Mouse (Mus musculus) MEL (cell line): ENCODE data around the gene Ptgds. TPM values are rescaled to one million over a fixed set of nuclear protein-coding genes. Genes with fewer than 3 reads are reported as not detected.

Experiments used
- DNase-seq: peaks from one replicate; pipeline ENCODE4 v3.0.0; 2011; ENCODE audit warnings: low read depth, low spot score
- H3K27ac ChIP-seq: 2 replicates; pipeline ENCODE4 v1.5.1; 2012; ENCODE audit warnings: low read depth, mild to moderate bottlenecking, control low read depth, low read length, moderate library complexity; ENCODE audit not compliant: control insufficient read depth
- H3K27me3 ChIP-seq, 2 experiments: fragments of 150-350 bp in 1 of 2; sonication (generic) in 1 of 2; 2 replicates each; pipeline ENCODE4 v1.6.1; 2012; ENCODE audit warnings: low read length in 2 of 2, mild to moderate bottlenecking in 2 of 2, improper control_type of control experiment in 1 of 2, moderate library complexity in 1 of 2; ENCODE audit not compliant: insufficient read depth in 2 of 2, control insufficient read depth in 1 of 2
- H3K36me3 ChIP-seq, 2 experiments: 2 replicates each; pipeline ENCODE4 v1.6.1; 2012 to 2014; ENCODE audit warnings: low read length in 2 of 2, improper control_type of control experiment in 1 of 2, inconsistent platforms in 1 of 2, mild to moderate bottlenecking in 1 of 2; ENCODE audit not compliant: insufficient read depth in 2 of 2, control insufficient read depth in 1 of 2
- H3K4me1 ChIP-seq, 2 experiments: fragments of 150-350 bp in 1 of 2; sonication (generic) in 1 of 2; 2 replicates each; pipeline ENCODE4 v1.6.1; 2012; ENCODE audit warnings: low read length in 2 of 2, improper control_type of control experiment in 1 of 2, mild to moderate bottlenecking in 1 of 2; ENCODE audit not compliant: insufficient read depth in 2 of 2, control insufficient read depth in 1 of 2
- H3K4me3 ChIP-seq, 2 experiments: fragments of 150-350 bp in 1 of 2; sonication (generic) in 1 of 2; 2 replicates each; pipeline ENCODE4 v1.5.1; 2012; ENCODE audit warnings: low read depth in 2 of 2, low read length in 2 of 2, mild to moderate bottlenecking in 2 of 2, moderate library complexity in 2 of 2, control low read depth in 1 of 2, improper control_type of control experiment in 1 of 2; ENCODE audit not compliant: control insufficient read depth in 1 of 2, insufficient read depth in 1 of 2
- H3K79me2 ChIP-seq: 2 replicates; pipeline ENCODE4 v1.6.1; 2012; ENCODE audit warnings: mild to moderate bottlenecking, low read length, moderate library complexity; ENCODE audit not compliant: control insufficient read depth, poor library complexity, insufficient read depth
- H3K9ac ChIP-seq: 2 replicates; pipeline ENCODE4 v1.6.1; 2012; ENCODE audit warnings: low read depth, mild to moderate bottlenecking, control low read depth, low read length, moderate library complexity; ENCODE audit not compliant: control insufficient read depth, poor library complexity, severe bottlenecking
- H3K9me3 ChIP-seq: fragments of 150-350 bp; sonication (generic); replicated peaks from 2 replicates; pipeline ENCODE4 v1.6.1; 2012; ENCODE audit warnings: mild to moderate bottlenecking, low read length, improper control_type of control experiment, moderate library complexity; ENCODE audit not compliant: insufficient read depth
- BHLHE40 ChIP-seq: IDR thresholded peaks from 2 replicates; pipeline ENCODE4 v1.6.1; 2012; ENCODE audit warnings: low read depth, mild to moderate bottlenecking, inconsistent platforms, low read length, improper control_type of control experiment, borderline replicate concordance
- CHD1 ChIP-seq: IDR thresholded peaks from 2 replicates; pipeline ENCODE4 v1.6.1; 2012; ENCODE audit warnings: low read depth, mild to moderate bottlenecking, inconsistent platforms, low read length, improper control_type of control experiment
- E2F4 ChIP-seq: IDR thresholded peaks from 2 replicates; pipeline ENCODE4 v1.6.1; 2011; ENCODE audit warnings: low read depth, low read length, improper control_type of control experiment, borderline replicate concordance
- ELF1 ChIP-seq: IDR thresholded peaks from 2 replicates; pipeline ENCODE4 v1.6.1; 2014; ENCODE audit warnings: low read depth, mild to moderate bottlenecking, inconsistent platforms, low read length, improper control_type of control experiment, moderate library complexity
- EP300 ChIP-seq, 2 experiments: IDR thresholded peaks; 2 replicates each; pipeline ENCODE4 v1.6.1; 2011; ENCODE audit warnings: improper control_type of control experiment in 2 of 2, low read length in 2 of 2, low read depth in 1 of 2, mild to moderate bottlenecking in 1 of 2
- ETS1 ChIP-seq: IDR thresholded peaks from 2 replicates; pipeline ENCODE4 v1.6.1; 2012; ENCODE audit warnings: low read depth, mild to moderate bottlenecking, inconsistent platforms, low read length, improper control_type of control experiment, moderate library complexity
- GABPA ChIP-seq: IDR thresholded peaks from 2 replicates; pipeline ENCODE4 v1.6.1; 2012; ENCODE audit warnings: low read depth, mild to moderate bottlenecking, inconsistent platforms, low read length, improper control_type of control experiment, moderate library complexity
- GATA1 ChIP-seq: IDR thresholded peaks from 2 replicates; pipeline ENCODE4 v1.6.1; 2011; ENCODE audit warnings: low read depth, low read length, improper control_type of control experiment
- KAT2A ChIP-seq: conservative IDR thresholded peaks from 2 replicates; pipeline ENCODE4 v1.6.1; 2012; ENCODE audit warnings: low read depth, low read length, improper control_type of control experiment, inconsistent platforms
- MAFK ChIP-seq: IDR thresholded peaks from 2 replicates; pipeline ENCODE4 v1.6.1; 2011; ENCODE audit warnings: low read depth, mild to moderate bottlenecking, low read length, improper control_type of control experiment, borderline replicate concordance
- MAX ChIP-seq: IDR thresholded peaks from 2 replicates; pipeline ENCODE4 v1.6.1; 2011; ENCODE audit warnings: low read length, improper control_type of control experiment
- MAZ ChIP-seq: IDR thresholded peaks from 2 replicates; pipeline ENCODE4 v1.6.1; 2012; ENCODE audit warnings: low read depth, mild to moderate bottlenecking, inconsistent platforms, low read length, improper control_type of control experiment
- MEF2A ChIP-seq: IDR thresholded peaks from 2 replicates; pipeline ENCODE4 v1.6.1; 2014; ENCODE audit warnings: low read depth, mild to moderate bottlenecking, inconsistent platforms, low read length, improper control_type of control experiment; ENCODE audit not compliant: poor library complexity, insufficient replicate concordance, severe bottlenecking; ENCODE audit errors: extremely low read depth
- NELFE ChIP-seq: IDR thresholded peaks from 2 replicates; pipeline ENCODE4 v1.6.1; 2011; ENCODE audit warnings: low read depth, low read length, improper control_type of control experiment
- NRF1 ChIP-seq: IDR thresholded peaks from 2 replicates; pipeline ENCODE4 v1.6.1; 2014; ENCODE audit warnings: low read depth, mild to moderate bottlenecking, inconsistent platforms, low read length, improper control_type of control experiment, moderate library complexity; ENCODE audit not compliant: poor library complexity, insufficient read depth, severe bottlenecking
- POLR2A ChIP-seq, 2 experiments: IDR thresholded peaks; 2 replicates each; pipeline ENCODE4 v1.6.1; 2011 to 2012; ENCODE audit warnings: low read length in 2 of 2, mild to moderate bottlenecking in 2 of 2, control low read depth in 1 of 2, improper control_type of control experiment in 1 of 2, low read depth in 1 of 2, moderate library complexity in 1 of 2; ENCODE audit not compliant: control insufficient read depth in 1 of 2, insufficient read depth in 1 of 2, poor library complexity in 1 of 2
- TAL1 ChIP-seq: IDR thresholded peaks from 2 replicates; pipeline ENCODE4 v1.6.1; 2012; ENCODE audit warnings: mild to moderate bottlenecking, inconsistent platforms, low read length, moderate library complexity, mixed read lengths
- TBP ChIP-seq: IDR thresholded peaks from 2 replicates; pipeline ENCODE4 v1.8.0; 2011; ENCODE audit warnings: low read depth, low read length, improper control_type of control experiment
- TCF12 ChIP-seq: IDR thresholded peaks from 2 replicates; pipeline ENCODE4 v1.6.1; 2014; ENCODE audit warnings: low read depth, mild to moderate bottlenecking, inconsistent platforms, low read length, improper control_type of control experiment, moderate library complexity
- UBTF ChIP-seq: IDR thresholded peaks from 2 replicates; pipeline ENCODE4 v1.6.1; 2012; ENCODE audit warnings: low read depth, mild to moderate bottlenecking, inconsistent platforms, low read length, improper control_type of control experiment, moderate library complexity, borderline replicate concordance; ENCODE audit not compliant: insufficient read depth
- USF1 ChIP-seq: IDR thresholded peaks from 2 replicates; pipeline ENCODE4 v1.6.1; 2014; ENCODE audit warnings: low read depth, mild to moderate bottlenecking, inconsistent platforms, low read length, improper control_type of control experiment, moderate library complexity
- USF2 ChIP-seq, 2 experiments: IDR thresholded peaks; 2 replicates each; pipeline ENCODE4 v1.6.1; 2011 to 2012; ENCODE audit warnings: improper control_type of control experiment in 2 of 2, low read length in 2 of 2, borderline replicate concordance in 1 of 2, inconsistent platforms in 1 of 2, low read depth in 1 of 2, mild to moderate bottlenecking in 1 of 2; ENCODE audit not compliant: insufficient read depth in 1 of 2
- ZC3H11A ChIP-seq: IDR thresholded peaks from 2 replicates; pipeline ENCODE4 v1.6.1; 2012; ENCODE audit warnings: low read depth, mild to moderate bottlenecking, inconsistent platforms, low read length, improper control_type of control experiment
- ZKSCAN1 ChIP-seq: IDR thresholded peaks from 2 replicates; pipeline ENCODE4 v1.6.1; 2012; ENCODE audit warnings: low read depth, mild to moderate bottlenecking, inconsistent platforms, low read length, improper control_type of control experiment, moderate library complexity
- polyA plus RNA-seq, 2 experiments: library from polyadenylated mRNA; stranded (reverse) in 1 of 2; unstranded in 1 of 2; fragments of >175 nt in 1 of 2; fragments of >200 nt in 1 of 2; gene quantifications; 2 replicates each; pipeline versions ENCODE4 v1.2.1 to v1.2.4; 2012; ENCODE audit warnings: low replicate concordance in 2 of 2, low read depth in 1 of 2; ENCODE audit not compliant: insufficient read length in 2 of 2, insufficient read depth in 1 of 2, missing spikeins in 1 of 2
- total RNA-seq: library from RNA; depleted of rRNA; stranded (reverse); fragments of 300-350 nt; gene quantifications from 2 replicates; pipeline ENCODE4 v1.2.3, GENCODE M21; 2012

Gene Ptgds
- total and polyA plus RNA-seq, 3 experiments: not detected

DNA sequence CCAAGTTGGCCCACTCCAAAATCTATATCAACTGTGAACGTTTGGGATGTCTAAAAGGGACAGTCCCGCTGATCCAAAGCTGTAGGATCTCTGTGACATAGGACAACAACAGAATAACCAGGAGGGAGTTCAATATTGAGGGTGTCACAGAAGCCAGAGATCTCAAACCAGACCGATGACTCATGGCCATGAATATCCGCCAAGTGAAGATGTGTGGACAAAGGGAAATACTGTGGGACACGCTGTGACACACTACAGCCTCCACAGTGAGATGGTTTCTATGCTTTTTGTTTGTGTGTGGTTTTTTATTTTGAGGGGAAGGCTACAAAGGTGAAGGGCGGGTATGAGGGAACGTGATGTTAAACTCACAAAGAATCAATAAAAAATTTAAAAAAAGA, 18.8 kb upstream of the Ptgds start:
- Histone ChIP-seq H3K27me3 (peaks cover 2 to 10% of the 10 kb centered on the region in 2 experiments; a peak in 3 of 4 replicates), H3K27ac (no peak overlapping the region), H3K36me3 (no peaks in the 10 kb centered on the region), H3K4me1 (no peaks in the 10 kb centered on the region), H3K9me3 (no peaks in the 10 kb centered on the region), H3K79me2 (no peaks in the 10 kb centered on the region), H3K4me3 (no peak overlapping the region), H3K9ac (no peak overlapping the region)
- no peak for DNase-seq
- TF ChIP-seq E2F4 (no peak), TAL1 (no peak), MEF2A (no peak), GATA1 (no peak), MAFK (no peak), MAZ (no peak), TBP (no peak), ETS1 (no peak), USF2 (IDR thresholded peaks at IDR 0.05; ENCODE audit: borderline replicate concordance in 1 of 2, insufficient read depth in 1 of 2, low read depth in 1 of 2, low read length in 2 of 2) (no peak), ELF1 (no peak), EP300 (IDR thresholded peaks at IDR 0.05; ENCODE audit: low read depth in 1 of 2, low read length in 2 of 2) (no peak), ZKSCAN1 (no peak), BHLHE40 (no peak), NRF1 (no peak), MAX (no peak), CHD1 (no peak), NELFE (no peak), TCF12 (no peak)

DNA sequence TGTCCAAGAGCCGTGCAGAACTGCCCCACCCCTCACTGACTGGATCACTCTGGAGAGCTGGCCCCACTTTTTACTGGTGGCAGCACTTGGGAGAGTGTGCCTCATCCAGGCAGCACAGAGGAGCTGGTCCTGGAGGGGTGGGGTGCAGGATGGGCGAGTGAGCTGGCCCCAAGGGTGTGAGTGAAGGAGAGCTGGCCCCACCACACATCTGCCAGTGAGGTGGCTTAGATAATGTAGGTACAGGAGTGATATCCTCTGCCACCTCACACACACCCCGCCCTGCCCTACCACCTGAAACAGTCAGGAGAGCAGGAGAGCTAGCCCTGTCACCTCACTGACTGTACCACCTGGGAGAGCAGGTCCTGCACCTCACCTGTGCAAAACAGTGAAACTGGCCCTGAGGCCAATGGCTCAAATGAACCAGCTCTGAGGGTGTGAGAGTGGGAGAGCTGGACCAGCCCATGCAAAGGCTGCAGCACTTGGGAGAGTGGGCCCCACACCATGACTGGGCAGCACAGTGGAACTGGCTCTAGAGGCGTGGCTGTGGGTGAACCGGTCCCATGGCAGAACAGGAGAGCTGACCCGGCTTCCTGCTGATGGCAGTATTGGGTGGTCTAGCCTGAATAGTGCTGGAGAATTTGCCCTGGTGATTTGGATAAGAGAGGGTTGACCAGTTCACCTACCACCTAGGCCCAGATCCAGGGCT, 18.3 kb upstream of the Ptgds start:
- H3K9me3 ChIP-seq: no peaks in the 10 kb centered on the region
- H3K9ac ChIP-seq: no peak overlapping the region
- H3K79me2 ChIP-seq: no peaks in the 10 kb centered on the region
- H3K27ac ChIP-seq: no peak overlapping the region
- no peak for DNase-seq
- H3K4me1 ChIP-seq: no peaks in the 10 kb centered on the region
- H3K27me3 ChIP-seq: peaks cover 2 to 10% of the 10 kb centered on the region in 2 experiments; a peak in 3 of 4 replicates
- no peaks in the 10 kb centered on the region for H3K36me3 ChIP-seq
- TF ChIP-seq ZKSCAN1: no peak
- TF ChIP-seq POLR2A (IDR thresholded peaks at IDR 0.05; ENCODE audit: control insufficient read depth in 1 of 2, insufficient read depth in 1 of 2, low read depth in 1 of 2, low read length in 2 of 2, poor library complexity in 1 of 2): no peak
- TF ChIP-seq ETS1: no peak
- no peak for TF ChIP-seq MEF2A
- no peak for TF ChIP-seq E2F4
- TF ChIP-seq ZC3H11A: no peak
- TF ChIP-seq TCF12: no peak
- TF ChIP-seq UBTF: no peak
- TF ChIP-seq USF1: no peak
- TF ChIP-seq KAT2A: no peak
- TF ChIP-seq GABPA: no peak
- TF ChIP-seq EP300 (IDR thresholded peaks at IDR 0.05; ENCODE audit: low read depth in 1 of 2, low read length in 2 of 2): no peak
- no peak overlapping the region for H3K4me3 ChIP-seq
